Mouse (Mus musculus): ENCODE data around the gene S100a2.

- TF ChIP-seq CTCF (conservative IDR thresholded peaks at IDR 0.05; ENCODE audit: insufficient read depth, insufficient read length, low read depth, low read length) (no peak), POLR2A (IDR thresholded peaks at IDR 0.05; ENCODE audit: low read depth, low read length) (no peak)
Observed at GRCm38 (mm10) chr3:90587361-90588101, 2.5 kb upstream of the S100a2 start.
